Mouse (Mus musculus): Measurements from ENCODE around the gene Myo6.

Myo6 gene

DNA sequence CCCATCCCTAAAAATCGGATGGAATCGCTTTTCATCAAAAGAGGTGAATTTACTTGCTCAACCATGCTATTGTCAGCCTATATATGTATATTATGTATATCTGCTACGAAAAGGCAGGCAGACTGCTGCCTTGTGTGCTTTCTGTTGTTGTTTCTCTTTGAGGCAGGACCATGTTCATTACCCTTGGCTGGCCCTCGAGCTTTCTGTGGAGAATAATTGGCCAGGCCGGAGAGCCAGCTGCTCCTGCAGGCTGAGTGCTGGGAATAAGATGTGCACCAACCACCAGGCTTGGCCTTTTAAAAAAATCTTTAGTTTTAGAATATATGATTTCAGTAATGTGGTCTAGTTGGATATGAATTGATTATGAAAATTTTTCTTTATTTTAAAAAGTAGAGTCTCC is 19.3 kb downstream of the Myo6 start:
- DNase-seq = no peak

DNA sequence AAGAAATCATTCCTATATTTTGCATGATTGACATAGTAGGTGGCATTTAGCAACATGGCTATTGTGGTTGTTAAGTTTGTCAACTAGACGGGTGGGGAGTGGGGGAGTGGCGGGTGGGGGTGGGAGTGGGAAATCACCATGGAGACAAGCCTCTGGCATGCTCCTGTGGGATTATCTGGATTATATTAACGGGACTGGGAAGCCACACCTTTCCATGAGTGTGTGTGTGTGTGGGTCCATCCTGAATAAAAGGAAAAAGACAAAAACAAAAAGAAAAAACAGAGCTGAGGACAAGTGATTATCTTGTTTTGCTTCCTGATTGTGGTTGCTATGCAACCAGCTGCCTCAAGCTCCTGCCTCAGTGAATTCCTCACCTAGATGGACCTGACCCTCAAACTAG is 20.9 kb downstream of the Myo6 start:
- no peak for DNase-seq

- DNase-seq = no peak
Observed at GRCm38 (mm10) chr9:80186693-80187092, 21.9 kb downstream of the Myo6 start.

DNA sequence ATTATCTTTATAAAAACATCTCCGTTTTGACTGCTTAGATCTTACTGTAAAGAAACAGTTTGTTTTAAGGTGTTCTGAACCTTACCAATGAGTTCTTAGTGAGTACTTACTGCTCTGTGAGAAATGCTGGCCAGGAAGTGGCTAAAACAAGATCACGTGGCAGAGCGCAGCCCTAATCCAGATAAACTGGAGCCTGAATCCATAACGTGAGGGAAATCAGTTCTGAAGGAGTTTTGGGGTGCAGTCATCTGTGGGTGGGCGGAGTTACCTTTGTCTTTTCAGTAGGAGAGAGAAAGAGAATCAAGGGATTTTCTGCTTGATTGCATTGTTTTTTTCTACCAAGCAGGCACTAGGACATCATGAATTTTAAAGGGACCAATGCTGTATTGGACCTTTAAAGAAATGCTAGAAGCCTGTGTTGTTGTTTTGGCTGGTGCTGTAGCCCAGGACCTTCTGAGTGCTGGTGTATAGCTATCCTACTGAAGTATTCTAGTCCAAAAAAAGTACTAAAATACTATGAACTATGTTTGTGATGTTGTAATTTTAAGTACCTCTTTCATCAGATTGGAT is 23.6 kb downstream of the Myo6 start:
- no peak for DNase-seq

GRCm38 (mm10) chr9:80191240-80191639 is 26.4 kb downstream of the Myo6 start:
- DNase-seq = no peak

GRCm38 (mm10) chr9:80192324-80192723 is 27.5 kb downstream of the Myo6 start:
- DNase-seq = peak; percentile 54

DNA sequence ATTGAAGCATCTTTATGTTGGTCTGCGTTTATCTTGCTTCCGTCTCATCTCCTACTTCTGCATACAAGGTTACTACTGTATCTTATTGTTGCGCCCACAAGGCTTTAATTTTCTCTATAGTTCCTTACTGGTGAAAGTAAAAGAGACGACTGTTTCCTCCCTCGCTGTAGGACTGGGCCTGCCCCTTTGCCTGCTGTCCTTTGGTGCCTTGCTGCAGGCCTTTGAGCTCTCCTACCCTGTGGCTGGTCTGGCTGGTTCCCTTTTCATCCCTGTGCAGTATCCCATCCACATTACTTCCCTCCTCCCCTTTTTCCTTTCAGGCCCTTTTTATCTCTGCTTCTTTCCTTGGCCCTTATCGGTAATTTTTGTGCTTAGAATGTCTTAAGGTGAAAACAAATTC is 29.6 kb downstream of the Myo6 start:
- no peak for DNase-seq

GRCm38 (mm10) chr9:80196161-80196560 is 31.3 kb downstream of the Myo6 start:
- no peak for DNase-seq

DNA sequence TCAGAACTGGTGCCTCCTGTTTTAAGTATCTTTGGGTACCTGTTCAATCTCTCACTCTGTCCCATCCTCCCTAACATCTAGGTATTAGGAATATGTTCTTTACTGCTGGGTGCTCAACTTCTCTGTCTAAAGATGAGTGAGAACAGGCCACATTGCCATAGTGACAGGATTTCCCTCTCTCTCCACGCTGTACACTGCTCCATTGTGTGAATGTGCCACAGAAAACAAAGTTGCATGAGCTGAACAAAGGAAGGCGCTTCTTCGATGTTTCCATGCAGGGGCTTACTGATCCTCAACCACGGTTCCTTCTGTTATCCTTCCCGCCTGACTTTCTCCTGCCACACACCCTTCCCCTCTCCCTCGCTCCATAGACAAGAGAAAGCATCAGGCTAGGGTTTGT is 32.4 kb downstream of the Myo6 start:
- no peak for DNase-seq

DNA sequence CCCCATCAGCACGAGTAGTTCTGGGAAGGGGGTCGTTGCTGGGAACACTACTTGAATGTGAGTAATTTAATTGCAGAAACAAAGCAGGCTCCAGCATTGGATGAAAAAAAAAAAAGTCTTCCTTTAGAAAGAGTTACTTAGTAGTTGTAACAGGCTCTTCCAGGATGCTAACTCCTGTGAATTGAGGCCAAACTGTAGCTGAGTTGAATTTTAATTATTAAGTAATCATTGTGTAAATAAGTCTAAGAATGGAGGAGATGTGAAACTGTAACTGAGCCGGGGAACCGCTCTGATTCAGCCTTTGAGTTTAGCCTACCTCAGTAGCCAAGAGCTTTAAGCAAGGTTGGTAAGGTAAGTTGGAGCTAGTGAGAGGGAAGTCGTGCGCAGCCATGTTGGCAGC is 36.0 kb downstream of the Myo6 start:
- DNase-seq = peak; percentile 33

DNA sequence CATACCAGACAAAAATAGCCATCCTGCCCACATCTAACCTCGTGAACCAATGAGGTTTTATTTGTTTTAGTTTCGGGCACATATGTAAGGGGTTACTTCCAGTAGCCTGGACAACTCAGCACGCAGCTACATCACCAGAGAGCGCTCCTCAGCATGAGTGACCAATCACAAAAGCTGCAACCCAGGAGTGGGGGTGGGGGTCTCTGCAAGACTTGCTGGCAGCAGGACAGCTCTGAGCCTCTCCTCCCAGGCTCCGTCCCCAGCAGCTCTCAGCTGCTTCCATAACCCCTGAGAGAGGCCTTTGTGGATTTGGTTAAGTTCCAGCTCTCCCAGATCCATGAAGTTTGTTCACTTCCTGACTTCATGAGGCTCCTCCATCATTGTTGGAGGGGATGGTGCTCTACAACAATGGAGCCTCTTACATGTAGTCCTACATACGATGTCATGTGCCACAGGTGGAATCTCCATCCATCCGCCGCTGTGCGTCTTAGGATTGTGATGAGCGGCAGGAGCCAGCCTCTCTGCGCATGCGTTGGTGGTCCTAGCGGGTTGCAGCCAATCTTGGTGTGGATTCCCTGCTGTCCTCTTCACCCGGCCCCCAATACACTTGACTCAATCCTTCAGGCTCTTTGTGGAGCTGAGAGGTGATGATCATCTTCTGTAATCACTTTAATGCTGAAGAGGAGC is 37.7 kb downstream of the Myo6 start:
- DNase-seq = no peak

- DNase-seq = no peak
Observed at GRCm38 (mm10) chr9:80208681-80209080, 43.9 kb downstream of the Myo6 start.

DNA sequence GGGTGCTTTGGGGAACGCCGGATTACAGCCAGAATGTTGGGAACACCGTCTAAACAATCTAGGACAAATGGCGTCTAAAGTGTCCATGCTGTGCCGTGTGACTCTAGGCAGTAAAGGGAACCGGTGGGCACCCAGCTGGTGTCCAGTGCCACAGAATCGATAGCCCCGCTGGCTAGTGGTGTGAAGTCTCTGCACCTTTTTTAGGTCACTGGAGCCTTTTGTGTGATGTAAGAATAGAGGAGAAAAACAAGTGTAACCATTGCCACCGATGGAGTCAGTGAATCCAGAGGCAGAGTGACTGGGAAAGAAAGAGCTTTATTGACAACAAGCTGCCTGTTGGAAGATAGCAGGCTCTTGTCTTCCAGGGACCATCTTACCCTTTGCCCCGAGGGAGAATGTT is 44.6 kb downstream of the Myo6 start:
- no peak for DNase-seq

- DNase-seq = peak; percentile 80
Observed at GRCm38 (mm10) chr9:80210096-80210495, 45.3 kb downstream of the Myo6 start.

- no peak for DNase-seq
Observed at GRCm38 (mm10) chr9:80213428-80213827, 48.6 kb downstream of the Myo6 start.

GRCm38 (mm10) chr9:80215502-80215901 is 50.7 kb downstream of the Myo6 start:
- DNase-seq = no peak

- DNase-seq = no peak
Observed at GRCm38 (mm10) chr9:80216786-80217501, 52.1 kb downstream of the Myo6 start.

DNA sequence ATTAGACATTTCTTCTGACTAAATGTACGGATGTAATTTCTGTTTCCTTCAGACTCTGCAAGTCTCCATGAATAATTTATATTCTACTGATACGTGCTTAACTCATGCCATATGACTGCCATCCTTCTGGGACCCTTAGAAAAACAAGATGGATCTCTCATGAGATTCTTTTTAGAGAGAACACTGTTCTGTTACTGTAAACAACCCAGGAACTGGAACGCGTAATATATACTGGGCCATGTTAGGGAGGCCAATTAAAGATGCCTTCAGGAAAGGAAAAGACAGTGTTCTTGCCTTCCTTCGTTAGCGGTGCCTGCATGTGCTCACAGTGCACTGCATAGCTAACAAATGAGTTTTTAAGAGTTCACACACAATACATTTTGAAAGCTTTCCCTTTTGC is 53.9 kb downstream of the Myo6 start:
- DNase-seq = no peak

- no peak for DNase-seq
Observed at GRCm38 (mm10) chr9:80223989-80224635, 59.3 kb downstream of the Myo6 start.

DNA sequence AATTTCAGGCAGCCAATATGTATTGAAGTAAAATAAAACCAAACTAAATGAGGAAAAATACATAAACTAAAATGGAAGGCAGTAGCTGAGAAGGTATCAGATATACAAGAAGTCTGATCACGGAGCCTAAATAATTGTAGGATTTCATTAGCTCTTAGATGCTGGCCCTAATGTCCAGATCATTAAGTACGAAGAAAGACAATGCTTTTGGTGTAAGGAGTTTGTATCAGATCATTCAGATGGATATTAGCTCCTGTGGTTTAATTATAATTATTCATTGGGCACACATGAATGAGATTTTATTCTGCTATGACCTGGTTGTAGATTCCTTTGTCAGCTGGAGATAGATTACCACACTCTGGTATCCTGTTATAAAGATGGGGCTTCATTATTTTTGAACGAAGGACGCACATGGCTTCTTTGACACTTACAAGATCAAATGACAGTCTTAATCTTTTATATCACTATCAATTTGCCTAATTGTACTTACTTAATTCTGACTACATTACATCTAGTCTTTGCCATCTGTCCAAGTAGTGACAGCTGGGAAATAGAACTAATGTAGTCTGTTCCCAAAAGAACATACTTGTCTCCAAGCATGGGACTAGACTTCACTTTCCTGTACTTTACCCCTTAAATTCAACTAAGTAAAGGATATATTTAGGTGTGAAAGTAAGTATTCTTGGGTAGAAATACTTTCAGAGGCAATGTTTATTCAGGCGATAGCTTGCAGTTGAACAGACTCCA is 61.9 kb downstream of the Myo6 start:
- no peak for DNase-seq

- no peak for DNase-seq
Observed at GRCm38 (mm10) chr9:80233831-80234455, 69.1 kb downstream of the Myo6 start.

- peak; percentile 78 for DNase-seq
Observed at GRCm38 (mm10) chr9:80237184-80237799, 72.5 kb downstream of the Myo6 start.
